Comparison of ENCODE assay signal across 7 mouse cellular contexts in the genomic region with DNA sequence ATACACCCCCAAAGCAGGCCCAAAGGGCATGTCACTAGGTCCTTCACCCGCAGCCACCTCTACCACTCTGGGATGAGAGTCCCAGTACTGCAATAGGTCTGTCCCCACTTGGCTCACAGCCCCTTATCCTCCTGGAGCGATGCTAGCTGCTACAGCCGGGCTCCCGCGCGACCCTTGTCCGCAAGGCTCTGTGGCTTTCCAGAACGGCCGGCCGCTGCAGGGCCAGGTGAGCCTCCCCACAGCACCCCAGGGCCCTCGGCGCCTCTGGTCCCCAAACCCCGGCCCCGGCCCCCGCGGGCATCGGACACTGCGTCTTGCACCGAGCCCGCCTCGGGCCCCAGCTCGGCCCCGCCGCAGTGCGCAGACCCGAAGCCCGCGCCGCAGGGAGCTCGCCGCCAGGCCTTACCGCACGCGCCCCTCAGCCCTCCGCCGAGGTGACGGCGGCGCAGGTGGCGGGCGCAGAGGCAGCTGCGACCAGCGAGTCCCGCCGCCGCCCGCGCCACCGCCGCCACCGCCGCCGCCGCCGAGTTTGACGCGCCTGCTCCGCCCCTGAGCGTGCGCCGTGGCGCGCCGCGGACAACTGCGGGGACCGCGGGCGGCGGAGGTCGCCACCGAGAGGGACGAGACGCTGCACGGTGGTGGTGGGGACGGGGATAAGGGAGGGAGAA. TPM values are rescaled to one million over a fixed set of nuclear protein-coding genes. Genes with fewer than 3 reads are reported as not detected.
DNase-seq lines count a peak whose midpoint lies in the region; ATAC-seq and TF ChIP-seq lines count a peak whose summit lies in the region.

A gene (minus strand): TSS at position 550 of the 668 bp plus-strand sequence.

- H3K4me3 ChIP-seq in embryonic facial prominence, embryonic 10.5 days = peak within 1 kb of the TSS; percentile 84
- H3K4me3 ChIP-seq in heart, postnatal 0 days (ENCODE audit: low read depth, low read length) = peak within 1 kb of the TSS; percentile 64
- peak within 1 kb of the TSS; percentile 84 for H3K4me3 ChIP-seq in left cerebral cortex, adult 2 months
- peak within 1 kb of the TSS; percentile 66 for H3K4me3 ChIP-seq in midbrain, embryonic 13.5 days (replicated peaks)
- peak within 1 kb of the TSS; percentile 56 for H3K4me3 ChIP-seq in testis, adult 2 months (ENCODE audit: control insufficient read depth, low read depth, low read length)

- peak within 1 kb of the TSS; percentile 97 for H3K4me2 ChIP-seq in heart, postnatal 0 days (ENCODE audit: low read depth, low read length)
- peak within 1 kb of the TSS; percentile 72 for H3K4me2 ChIP-seq in midbrain, embryonic 13.5 days (replicated peaks)

- TF ChIP-seq POLR2A in testis, adult 2 months (IDR thresholded peaks at IDR 0.05; ENCODE audit: control insufficient read depth, low read depth, low read length) = no peak

- intact Hi-C loops in left cerebral cortex, adult 2 months (cut with DNase I) = loop anchor here (2.0 to 5.0 kb wide), 2 partner anchors 110 to 1014 kb away; a partner anchor contains a TSS

- H3K9ac ChIP-seq in heart, postnatal 0 days (replicated peaks; ENCODE audit: low read depth, low read length) = peak within 1 kb of the TSS; percentile 52
- H3K9ac ChIP-seq in midbrain, embryonic 13.5 days (replicated peaks) = peak within 1 kb of the TSS; percentile 84

- peak; percentile 60; the same call in 1 of the 2 replicates for ATAC-seq in heart, postnatal 0 days (ENCODE audit: insufficient read depth, low read depth)
- peak; percentile 96 for ATAC-seq in midbrain, embryonic 13.5 days

- TF ChIP-seq CTCF in heart, postnatal 0 days (IDR thresholded peaks at IDR 0.05; ENCODE audit: low read depth) = no peak
- no peak; the same call in 1 of the 2 replicates for TF ChIP-seq CTCF in left cerebral cortex, adult 2 months (IDR thresholded peaks at IDR 0.05)
- TF ChIP-seq CTCF in testis, adult 2 months (IDR thresholded peaks at IDR 0.05; ENCODE audit: control insufficient read depth, insufficient read depth, insufficient replicate concordance, low read depth, low read length) = no peak

- 2% methylated on average over 76 of the region's 76 CpGs for WGBS in embryonic facial prominence, embryonic 10.5 days
- WGBS in heart, postnatal 0 days = under 1% methylated on average over 62 of the region's 76 CpGs
- under 1% methylated on average over 74 of the region's 76 CpGs for WGBS in midbrain, embryonic 13.5 days

- peak; percentile 27 for DNase-seq in NIH3T3 (ENCODE audit: low read depth)
- DNase-seq in adrenal gland, adult 8-10 months = no peak
- DNase-seq in embryonic facial prominence, embryonic 10.5 days (ENCODE audit: low spot score) = peak; percentile 75
- no peak for DNase-seq in heart, postnatal 0 days (ENCODE audit: low spot score)
- DNase-seq in left cerebral cortex, adult 2 months (ENCODE audit: extremely low spot score in 1 of 2, low spot score in 2 of 2) = peak; percentile 77 to 82

- peak within 1 kb of the TSS; percentile 91 for H3K27ac ChIP-seq in embryonic facial prominence, embryonic 10.5 days (replicated peaks)
- H3K27ac ChIP-seq in heart, postnatal 0 days (ENCODE audit: low read depth) = no peak within 1 kb of the TSS
- peak within 1 kb of the TSS; percentile 91 for H3K27ac ChIP-seq in left cerebral cortex, adult 2 months
- H3K27ac ChIP-seq in midbrain, embryonic 13.5 days = peak within 1 kb of the TSS; percentile 76
- H3K27ac ChIP-seq in testis, adult 2 months (ENCODE audit: control insufficient read depth, insufficient read depth, low read depth, low read length) = no peak within 1 kb of the TSS

- no peaks in the 10 kb centered on the region for H3K9me3 ChIP-seq in embryonic facial prominence, embryonic 10.5 days
- H3K9me3 ChIP-seq in heart, postnatal 0 days (replicated peaks; ENCODE audit: control insufficient read depth, low read length) = no peaks in the 10 kb centered on the region
- H3K9me3 ChIP-seq in midbrain, embryonic 13.5 days = no peaks in the 10 kb centered on the region

- peaks cover 9% of the 10 kb centered on the region for H3K4me1 ChIP-seq in embryonic facial prominence, embryonic 10.5 days
- no peaks in the 10 kb centered on the region for H3K4me1 ChIP-seq in heart, postnatal 0 days (ENCODE audit: control insufficient read depth, insufficient read depth)
- H3K4me1 ChIP-seq in midbrain, embryonic 13.5 days (replicated peaks) = 0 out of 2 replicates have a peak, but pooled peaks cover 3% of the 10 kb centered on the region
- peaks cover 2% of the 10 kb centered on the region for H3K4me1 ChIP-seq in testis, adult 2 months (ENCODE audit: control insufficient read depth, insufficient read depth, low read length)

- no peaks in the 10 kb centered on the region for H3K36me3 ChIP-seq in embryonic facial prominence, embryonic 10.5 days (replicated peaks)
- no peaks in the 10 kb centered on the region for H3K36me3 ChIP-seq in heart, postnatal 0 days (replicated peaks; ENCODE audit: control insufficient read depth, insufficient read depth, low read length)
- H3K36me3 ChIP-seq in midbrain, embryonic 13.5 days = peaks cover under 1% of the 10 kb centered on the region; the same call in 1 of the 2 replicates
- no peaks in the 10 kb centered on the region for H3K36me3 ChIP-seq in testis, adult 2 months (ENCODE audit: control insufficient read depth, insufficient read depth, low read length)

- H3K27me3 ChIP-seq in embryonic facial prominence, embryonic 10.5 days (replicated peaks; ENCODE audit: low read depth, poor library complexity, severe bottlenecking) = peaks cover 26% of the 10 kb centered on the region
- peaks cover 15% of the 10 kb centered on the region for H3K27me3 ChIP-seq in heart, postnatal 0 days (ENCODE audit: control insufficient read depth, insufficient read depth, low read length)
- no peaks in the 10 kb centered on the region for H3K27me3 ChIP-seq in midbrain, embryonic 13.5 days
- H3K27me3 ChIP-seq in testis, adult 2 months (ENCODE audit: control insufficient read depth, insufficient read depth, low read length) = no peaks in the 10 kb centered on the region

- TF ChIP-seq EP300 in heart, postnatal 0 days (IDR thresholded peaks at IDR 0.05; ENCODE audit: low read depth) = no peak

RNA-seq across cellular contexts. Expression of the gene that starts here (rescaled TPM):
- 10 to 100 TPM in 3 of 4 experiments, 1 to 10 TPM in 1; 8.9 to 22.2 (median 13.6) TPM for total RNA-seq in adrenal gland, adult 8-10 months (2022)
- 6.7 and 7.2 TPM in 2 replicates for polyA plus RNA-seq in embryonic facial prominence, embryonic 10.5 days (2016; fragmentation: Nextera tagmentation; extraction: Ambion mirVana)
- 0.46 and 0.53 TPM in 2 replicates for total RNA-seq in heart, postnatal 0 days (2014; rRNA removed; ENCODE audit: low replicate concordance)
- polyA plus RNA-seq in heart, postnatal 0 days (2015; fragmentation: Nextera tagmentation; extraction: Ambion mirVana) = 0.25 and 0.55 TPM in 2 replicates
- 100 to 1,000 TPM; 202 to 214 TPM for total RNA-seq in left cerebral cortex, adult 2 months (2021)
- 12.7 and 15.2 TPM in 2 replicates for polyA plus RNA-seq in midbrain, embryonic 13.5 days (2015; fragmentation: Nextera tagmentation; extraction: Ambion mirVana)
- 0.12 and 0.24 TPM in 2 replicates for polyA plus RNA-seq in testis, adult 2 months (2012; rRNA removed)

Comparison
In these comparisons a context has a peak if more than half of its experiments do, and no peak if none do; other contexts are left out.
1. RNA of the gene that starts here (total RNA-seq): 202 to 214 TPM in left cerebral cortex, adult 2 months; 8.9 to 22.2 TPM in adrenal gland, adult 8-10 months and 0.46 to 0.53 TPM in heart, postnatal 0 days; every median in the first group is over 4 times any median in the second.
2. Peak in ATAC-seq, H3K4me3 ChIP-seq, H3K9ac ChIP-seq and H3K4me2 ChIP-seq in heart, postnatal 0 days; RNA of the gene not detected or under 1 TPM.
3. DNase-seq: peak in NIH3T3 (single experiment), embryonic facial prominence, embryonic 10.5 days (single experiment) and left cerebral cortex, adult 2 months (2 of 2); none in adrenal gland, adult 8-10 months (single experiment) and heart, postnatal 0 days (single experiment).
4. H3K27ac ChIP-seq: peak in embryonic facial prominence, embryonic 10.5 days (single experiment), left cerebral cortex, adult 2 months (single experiment) and midbrain, embryonic 13.5 days (single experiment); none in heart, postnatal 0 days (single experiment) and testis, adult 2 months (single experiment).
5. Peak in every context shown above with its lines, with median percentiles within 50 percentile points of each other: H3K4me3 ChIP-seq.